Mouse (Mus musculus): ENCODE results near the gene Neu3. TPM values are rescaled to one million over a fixed set of nuclear protein-coding genes. Genes with fewer than 3 reads are reported as not detected.
"Not testable (repeated sequence)": the region's sequence is repeated elsewhere in the genome, so short reads cannot be mapped to it uniquely, and the experiment has no call there.

Gene Neu3
- polyA plus RNA-seq, 1 experiment from 2014 or later, result 2.9 TPM

DNA sequence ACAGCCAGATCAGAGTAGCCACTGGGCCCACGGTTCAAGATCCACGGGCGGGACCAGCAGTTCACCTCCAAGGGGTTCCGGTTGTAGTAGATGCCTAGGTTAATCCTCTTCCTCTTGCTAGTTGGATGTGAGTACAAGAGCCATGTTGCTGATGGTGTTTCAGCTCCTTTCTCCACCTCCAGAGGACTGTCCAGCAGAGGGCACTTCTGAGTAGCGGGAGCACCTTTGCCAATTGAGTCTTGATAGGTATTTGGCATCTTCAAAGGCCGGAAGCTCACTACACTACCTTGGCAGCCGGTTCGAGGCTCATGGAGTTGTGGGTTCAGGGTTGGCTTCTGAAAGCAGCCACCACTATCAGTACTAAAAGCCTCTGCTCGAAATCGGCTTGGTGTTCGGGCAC is 14.8 kb downstream of the Neu3 start:
- DNase-seq (peak; percentile 65), ATAC-seq (no peak)
- Histone ChIP-seq H3K4me2 (ENCODE audit: low read depth, low read length) (no peak overlapping the region), H3K27me3 (ENCODE audit: insufficient read depth, low read length) (no peaks in the 10 kb centered on the region), H3K4me3 (ENCODE audit: low read depth, low read length) (no peak overlapping the region), H3K4me1 (ENCODE audit: insufficient read depth) (peaks cover 5% of the 10 kb centered on the region), H3K36me3 (replicated peaks; ENCODE audit: insufficient read depth, low read length) (peaks cover 17% of the 10 kb centered on the region; the same call in 1 of the 2 replicates), H3K9me3 (ENCODE audit: low read length) (no peaks in the 10 kb centered on the region), H3K9ac (replicated peaks) (no peak overlapping the region), H3K27ac (ENCODE audit: low read depth) (no peak overlapping the region)
- TF ChIP-seq EP300 (IDR thresholded peaks at IDR 0.05; ENCODE audit: low read depth), result no peak
- peak; percentile 84 for TF ChIP-seq CTCF (IDR thresholded peaks at IDR 0.05; ENCODE audit: low read depth)
- 93% methylated on average over 11 of the region's 11 CpGs for WGBS (ENCODE audit: insufficient replicate concordance)

GRCm38 (mm10) chr7:99811661-99812060 is 16.6 kb downstream of the Neu3 start:
- Histone ChIP-seq H3K4me2 (ENCODE audit: low read depth, low read length) (no peak overlapping the region), H3K27me3 (ENCODE audit: insufficient read depth, low read length) (no peaks in the 10 kb centered on the region), H3K4me1 (ENCODE audit: insufficient read depth) (no peaks in the 10 kb centered on the region), H3K9me3 (ENCODE audit: low read length) (no peaks in the 10 kb centered on the region), H3K27ac (ENCODE audit: low read depth) (no peak overlapping the region), H3K9ac (replicated peaks) (no peak overlapping the region), H3K4me3 (ENCODE audit: low read depth, low read length) (no peak overlapping the region), H3K36me3 (replicated peaks; ENCODE audit: insufficient read depth, low read length) (peaks cover 17% of the 10 kb centered on the region; the same call in 1 of the 2 replicates)
- no peak for ATAC-seq
- TF ChIP-seq CTCF (IDR thresholded peaks at IDR 0.05; ENCODE audit: low read depth), result no peak
- TF ChIP-seq EP300 (IDR thresholded peaks at IDR 0.05; ENCODE audit: low read depth), result no peak
- DNase-seq, result no peak
- WGBS (ENCODE audit: insufficient replicate concordance), result 88% methylated on average over 4 of the region's 4 CpGs

- H3K27ac ChIP-seq (ENCODE audit: low read depth), result no peak overlapping the region
- TF ChIP-seq EP300 (IDR thresholded peaks at IDR 0.05; ENCODE audit: low read depth) (no peak), CTCF (IDR thresholded peaks at IDR 0.05; ENCODE audit: low read depth) (no peak)
- H3K9me3 ChIP-seq (ENCODE audit: low read length), result no peaks in the 10 kb centered on the region
- WGBS (ENCODE audit: insufficient replicate concordance), result 87% methylated on average over 2 of the region's 2 CpGs
- H3K36me3 ChIP-seq (replicated peaks; ENCODE audit: insufficient read depth, low read length), result peaks cover 17% of the 10 kb centered on the region; the same call in 1 of the 2 replicates
- ATAC-seq, result no peak
- no peak for DNase-seq
- no peaks in the 10 kb centered on the region for H3K27me3 ChIP-seq (ENCODE audit: insufficient read depth, low read length)
- no peak overlapping the region for H3K4me2 ChIP-seq (ENCODE audit: low read depth, low read length)
- H3K4me3 ChIP-seq (ENCODE audit: low read depth, low read length), result no peak overlapping the region
- H3K9ac ChIP-seq (replicated peaks), result no peak overlapping the region
- no peaks in the 10 kb centered on the region for H3K4me1 ChIP-seq (ENCODE audit: insufficient read depth)
Measured at GRCm38 (mm10) chr7:99810814-99811213, 17.4 kb downstream of the Neu3 start.

- peak; percentile 46; the same call in 1 of the 2 replicates for TF ChIP-seq EP300 (IDR thresholded peaks at IDR 0.05; ENCODE audit: low read depth)
- H3K36me3 ChIP-seq (replicated peaks; ENCODE audit: insufficient read depth, low read length); H3K4me2 ChIP-seq (ENCODE audit: low read depth, low read length); H3K27me3 ChIP-seq (ENCODE audit: insufficient read depth, low read length); H3K4me1 ChIP-seq (ENCODE audit: insufficient read depth); H3K27ac ChIP-seq (ENCODE audit: low read depth); DNase-seq; H3K9ac ChIP-seq (replicated peaks); H3K9me3 ChIP-seq (ENCODE audit: low read length); ATAC-seq; H3K4me3 ChIP-seq (ENCODE audit: low read depth, low read length): not testable (repeated sequence)
- 62% methylated on average over 7 of the region's 7 CpGs for WGBS (ENCODE audit: insufficient replicate concordance)
Measured at GRCm38 (mm10) chr7:99807043-99807442, 21.2 kb downstream of the Neu3 start.

GRCm38 (mm10) chr7:99805340-99805739 is 22.9 kb downstream of the Neu3 start:
- Histone ChIP-seq H3K27ac (ENCODE audit: low read depth) (no peak overlapping the region), H3K4me3 (ENCODE audit: low read depth, low read length) (no peak overlapping the region), H3K36me3 (replicated peaks; ENCODE audit: insufficient read depth, low read length) (0 out of 2 replicates have a peak, but pooled peaks cover 2% of the 10 kb centered on the region), H3K4me2 (ENCODE audit: low read depth, low read length) (no peak overlapping the region), H3K4me1 (ENCODE audit: insufficient read depth) (peaks cover 3% of the 10 kb centered on the region; the same call in 1 of the 2 replicates), H3K9ac (replicated peaks) (no peak overlapping the region), H3K27me3 (ENCODE audit: insufficient read depth, low read length) (no peaks in the 10 kb centered on the region), H3K9me3 (ENCODE audit: low read length) (no peaks in the 10 kb centered on the region)
- 36% methylated on average over 1 of the region's 1 CpGs for WGBS (ENCODE audit: insufficient replicate concordance)
- no peak for ATAC-seq
- TF ChIP-seq CTCF (IDR thresholded peaks at IDR 0.05; ENCODE audit: low read depth) (no peak), EP300 (IDR thresholded peaks at IDR 0.05; ENCODE audit: low read depth) (no peak)
- DNase-seq, result no peak

DNA sequence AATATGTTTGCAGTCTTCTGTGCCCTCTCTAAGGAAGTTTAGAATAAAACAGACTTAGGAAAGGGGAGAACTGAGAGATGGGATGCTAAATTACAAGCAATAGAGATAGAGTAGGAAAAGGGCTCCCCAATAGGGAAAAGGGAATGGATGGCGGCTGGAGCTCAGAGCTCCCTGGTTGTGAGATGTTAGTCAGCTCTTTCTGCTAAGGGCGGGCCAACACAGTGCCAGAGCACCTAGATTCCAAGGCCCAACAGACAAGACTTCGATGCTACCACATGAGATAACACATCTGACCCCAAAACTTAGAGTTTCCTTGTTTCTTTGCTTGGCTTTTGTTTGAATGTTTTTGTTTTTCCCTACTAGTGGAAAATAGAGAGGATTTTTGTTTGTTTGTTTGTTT is 24.2 kb downstream of the Neu3 start:
- 62% methylated on average over 3 of the region's 3 CpGs for WGBS (ENCODE audit: insufficient replicate concordance)
- H3K4me3 ChIP-seq (ENCODE audit: low read depth, low read length); H3K36me3 ChIP-seq (replicated peaks; ENCODE audit: insufficient read depth, low read length); H3K9ac ChIP-seq (replicated peaks); H3K9me3 ChIP-seq (ENCODE audit: low read length); H3K27me3 ChIP-seq (ENCODE audit: insufficient read depth, low read length); DNase-seq; H3K4me1 ChIP-seq (ENCODE audit: insufficient read depth): not testable (repeated sequence)
- ATAC-seq, result peak; percentile 56; the same call in 1 of the 2 replicates
- peak overlapping the region; percentile 44; the same call in 1 of the 2 replicates for H3K4me2 ChIP-seq (ENCODE audit: low read depth, low read length)
- H3K27ac ChIP-seq (ENCODE audit: low read depth), result peak overlapping the region; percentile 57

DNA sequence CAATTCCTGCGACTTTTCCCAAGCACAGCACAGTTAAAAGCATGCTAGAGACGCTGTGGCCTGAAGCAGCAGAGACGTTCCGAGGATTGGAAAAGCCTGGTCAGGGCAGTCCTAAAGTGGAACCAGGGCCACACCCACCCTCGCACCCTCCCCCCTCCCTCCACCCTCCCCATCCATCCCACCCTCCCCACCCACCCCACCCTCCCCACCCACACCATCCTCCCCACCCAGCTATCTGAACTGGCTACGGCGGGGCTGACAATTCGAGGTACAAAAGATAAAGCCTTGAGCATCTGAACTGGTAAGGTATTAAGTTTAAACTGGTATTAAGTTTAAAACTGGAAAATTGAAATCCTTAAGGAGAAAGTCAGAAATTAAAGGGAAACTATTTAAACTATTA is 24.7 kb downstream of the Neu3 start:
- ATAC-seq (peak; percentile 54), DNase-seq (no peak)
- Histone ChIP-seq H3K27ac (ENCODE audit: low read depth) (peak overlapping the region; percentile 57), H3K9ac (replicated peaks) (no peak overlapping the region), H3K36me3 (replicated peaks; ENCODE audit: insufficient read depth, low read length) (no peaks in the 10 kb centered on the region), H3K4me2 (ENCODE audit: low read depth, low read length) (peak overlapping the region; percentile 44; the same call in 1 of the 2 replicates), H3K27me3 (ENCODE audit: insufficient read depth, low read length) (0 out of 2 replicates have a peak, but pooled peaks cover 4% of the 10 kb centered on the region), H3K9me3 (ENCODE audit: low read length) (no peaks in the 10 kb centered on the region), H3K4me1 (ENCODE audit: insufficient read depth) (peaks cover 9% of the 10 kb centered on the region), H3K4me3 (ENCODE audit: low read depth, low read length) (no peak overlapping the region)
- WGBS (ENCODE audit: insufficient replicate concordance), result 44% methylated on average over 8 of the region's 8 CpGs
- TF ChIP-seq EP300 (IDR thresholded peaks at IDR 0.05; ENCODE audit: low read depth) (no peak), CTCF (IDR thresholded peaks at IDR 0.05; ENCODE audit: low read depth) (no peak)

Measured in liver, postnatal 0 days (tissue).